Mouse (Mus musculus): ENCODE measurements at regions not wholly inside any gene's neighbourhood (a gene's known extent, or its start where the extent isn't known, plus 50 kb on each side); places are given as distances from the start of the nearest gene placed in this dataset.
A peak's percentile ranks its signal among the peaks of the same experiment; 100 is the strongest.

GRCm38 (mm10) chr4:33664474-33664822, 259.9 kb upstream of the Cnr1 start:
- Histone ChIP-seq H3K4me2 (replicated peaks; ENCODE audit: low read depth) (no peak overlapping the region), H3K4me1 (replicated peaks; ENCODE audit: control insufficient read depth, insufficient read depth) (no peaks in the 10 kb centered on the region), H3K4me3 (ENCODE audit: low read depth, low read length) (no peak overlapping the region), H3K9me3 (ENCODE audit: control insufficient read depth, low read length) (no peaks in the 10 kb centered on the region), H3K27ac (replicated peaks) (no peak overlapping the region), H3K36me3 (ENCODE audit: control insufficient read depth, insufficient read depth, low read length) (no peaks in the 10 kb centered on the region), H3K27me3 (ENCODE audit: control insufficient read depth, insufficient read depth, low read length) (no peaks in the 10 kb centered on the region), H3K9ac (ENCODE audit: low read length) (no peak overlapping the region)
- TF ChIP-seq EP300 (optimal IDR thresholded peaks at IDR 0.05) (no peak), CTCF (IDR thresholded peaks at IDR 0.05; ENCODE audit: low read depth) (no peak)
- DNase-seq (ENCODE audit: low spot score), result no peak
- WGBS, result 59% methylated on average over 5 of the region's 5 CpGs
- no peak for ATAC-seq (ENCODE audit: low FRiP score, low TSS enrichment)

- H3K27ac ChIP-seq (replicated peaks), result no peak overlapping the region
- ATAC-seq (ENCODE audit: low FRiP score, low TSS enrichment), result no peak
- H3K4me1 ChIP-seq (replicated peaks; ENCODE audit: control insufficient read depth, insufficient read depth), result no peaks in the 10 kb centered on the region
- H3K4me2 ChIP-seq (replicated peaks; ENCODE audit: low read depth), result no peak overlapping the region
- DNase-seq (ENCODE audit: low spot score), result no peak
- H3K36me3 ChIP-seq (ENCODE audit: control insufficient read depth, insufficient read depth, low read length), result no peaks in the 10 kb centered on the region
- no peaks in the 10 kb centered on the region for H3K27me3 ChIP-seq (ENCODE audit: control insufficient read depth, insufficient read depth, low read length)
- no peaks in the 10 kb centered on the region for H3K9me3 ChIP-seq (ENCODE audit: control insufficient read depth, low read length)
- no peak overlapping the region for H3K9ac ChIP-seq (ENCODE audit: low read length)
- TF ChIP-seq EP300 (optimal IDR thresholded peaks at IDR 0.05) (no peak), CTCF (IDR thresholded peaks at IDR 0.05; ENCODE audit: low read depth) (0 out of 2 replicates have a peak, but pooled peaks have one; percentile 11)
- 73% methylated on average over 14 of the region's 14 CpGs for WGBS
- no peak overlapping the region for H3K4me3 ChIP-seq (ENCODE audit: low read depth, low read length)
Observed at GRCm38 (mm10) chr4:33665250-33665873, 259.0 kb upstream of the Cnr1 start.

- Histone ChIP-seq H3K9me3 (ENCODE audit: control insufficient read depth, low read length) (no peaks in the 10 kb centered on the region), H3K4me2 (replicated peaks; ENCODE audit: low read depth) (no peak overlapping the region), H3K36me3 (ENCODE audit: control insufficient read depth, insufficient read depth, low read length) (no peaks in the 10 kb centered on the region), H3K27ac (replicated peaks) (no peak overlapping the region), H3K27me3 (ENCODE audit: control insufficient read depth, insufficient read depth, low read length) (no peaks in the 10 kb centered on the region), H3K4me3 (ENCODE audit: low read depth, low read length) (no peak overlapping the region), H3K4me1 (replicated peaks; ENCODE audit: control insufficient read depth, insufficient read depth) (no peaks in the 10 kb centered on the region), H3K9ac (ENCODE audit: low read length) (no peak overlapping the region)
- ATAC-seq (ENCODE audit: low FRiP score, low TSS enrichment) (no peak), DNase-seq (ENCODE audit: low spot score) (no peak)
- TF ChIP-seq EP300 (optimal IDR thresholded peaks at IDR 0.05), result no peak
- no peak for TF ChIP-seq CTCF (IDR thresholded peaks at IDR 0.05; ENCODE audit: low read depth)
- 75% methylated on average over 3 of the region's 3 CpGs for WGBS
Observed at GRCm38 (mm10) chr4:33668431-33668830, 256.0 kb upstream of the Cnr1 start.

- ATAC-seq (ENCODE audit: low FRiP score, low TSS enrichment) (no peak), DNase-seq (ENCODE audit: low spot score) (no peak)
- Histone ChIP-seq H3K27me3 (ENCODE audit: control insufficient read depth, insufficient read depth, low read length) (no peaks in the 10 kb centered on the region), H3K4me2 (replicated peaks; ENCODE audit: low read depth) (no peak overlapping the region), H3K27ac (replicated peaks) (no peak overlapping the region), H3K9ac (ENCODE audit: low read length) (no peak overlapping the region), H3K9me3 (ENCODE audit: control insufficient read depth, low read length) (no peaks in the 10 kb centered on the region), H3K36me3 (ENCODE audit: control insufficient read depth, insufficient read depth, low read length) (no peaks in the 10 kb centered on the region), H3K4me3 (ENCODE audit: low read depth, low read length) (no peak overlapping the region), H3K4me1 (replicated peaks; ENCODE audit: control insufficient read depth, insufficient read depth) (no peaks in the 10 kb centered on the region)
- TF ChIP-seq EP300 (optimal IDR thresholded peaks at IDR 0.05) (no peak), CTCF (IDR thresholded peaks at IDR 0.05; ENCODE audit: low read depth) (no peak)
- no CpG with 5 or more reads among the region's 5 CpGs for WGBS
Observed at GRCm38 (mm10) chr4:33675044-33675443, 249.3 kb upstream of the Cnr1 start.

- H3K4me2 ChIP-seq (replicated peaks; ENCODE audit: low read depth), result no peak overlapping the region
- DNase-seq (ENCODE audit: low spot score) (no peak), ATAC-seq (ENCODE audit: low FRiP score, low TSS enrichment) (no peak)
- no peak overlapping the region for H3K27ac ChIP-seq (replicated peaks)
- TF ChIP-seq EP300 (optimal IDR thresholded peaks at IDR 0.05), result no peak
- TF ChIP-seq CTCF (IDR thresholded peaks at IDR 0.05; ENCODE audit: low read depth), result no peak
- 64% methylated on average over 3 of the region's 3 CpGs for WGBS
- H3K27me3 ChIP-seq (ENCODE audit: control insufficient read depth, insufficient read depth, low read length), result no peaks in the 10 kb centered on the region
- no peaks in the 10 kb centered on the region for H3K4me1 ChIP-seq (replicated peaks; ENCODE audit: control insufficient read depth, insufficient read depth)
- no peak overlapping the region for H3K4me3 ChIP-seq (ENCODE audit: low read depth, low read length)
- H3K9ac ChIP-seq (ENCODE audit: low read length), result no peak overlapping the region
- no peaks in the 10 kb centered on the region for H3K36me3 ChIP-seq (ENCODE audit: control insufficient read depth, insufficient read depth, low read length)
- H3K9me3 ChIP-seq (ENCODE audit: control insufficient read depth, low read length), result no peaks in the 10 kb centered on the region
Observed at GRCm38 (mm10) chr4:33679351-33679750, 245.0 kb upstream of the Cnr1 start.

- Histone ChIP-seq H3K4me3 (ENCODE audit: low read depth, low read length) (no peak overlapping the region), H3K4me1 (replicated peaks; ENCODE audit: control insufficient read depth, insufficient read depth) (no peaks in the 10 kb centered on the region), H3K27me3 (ENCODE audit: control insufficient read depth, insufficient read depth, low read length) (no peaks in the 10 kb centered on the region), H3K9me3 (ENCODE audit: control insufficient read depth, low read length) (no peaks in the 10 kb centered on the region), H3K36me3 (ENCODE audit: control insufficient read depth, insufficient read depth, low read length) (no peaks in the 10 kb centered on the region), H3K4me2 (replicated peaks; ENCODE audit: low read depth) (no peak overlapping the region), H3K27ac (replicated peaks) (no peak overlapping the region), H3K9ac (ENCODE audit: low read length) (no peak overlapping the region)
- ATAC-seq (ENCODE audit: low FRiP score, low TSS enrichment), result no peak
- WGBS, result 80% methylated on average over 8 of the region's 8 CpGs
- TF ChIP-seq CTCF (IDR thresholded peaks at IDR 0.05; ENCODE audit: low read depth) (no peak), EP300 (optimal IDR thresholded peaks at IDR 0.05) (no peak)
- no peak for DNase-seq (ENCODE audit: low spot score)
Observed at GRCm38 (mm10) chr4:33686135-33686534, 238.3 kb upstream of the Cnr1 start.
